Mouse (Mus musculus): ENCODE data around the gene Mrvi1.

DNA sequence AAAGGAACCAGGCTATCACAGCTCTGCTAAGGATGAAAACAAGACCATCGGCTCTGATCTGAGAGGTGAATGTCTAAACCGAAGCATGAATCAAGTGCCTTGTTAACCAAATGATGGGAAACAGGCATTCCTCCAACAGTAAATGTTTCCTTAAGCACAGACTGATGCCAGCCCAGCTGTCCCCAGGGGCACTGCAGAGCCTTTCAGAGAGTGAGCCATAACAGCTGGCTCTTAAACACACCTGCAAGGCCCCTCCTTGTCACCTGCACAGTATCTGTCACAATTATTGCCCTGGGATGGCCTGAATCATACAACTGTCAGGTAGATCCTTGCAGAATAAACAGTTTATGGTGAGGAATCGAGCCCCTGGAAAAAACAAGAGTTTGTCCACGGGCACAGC is 8.8 kb downstream of the Mrvi1 start:
- TF ChIP-seq POLR2A (IDR thresholded peaks at IDR 0.05; ENCODE audit: insufficient read depth, low read length) (no peak), CTCF (IDR thresholded peaks at IDR 0.05; ENCODE audit: low read depth, low read length) (no peak)

Data from ES-Bruce4 (cell line).